Mouse (Mus musculus): Measurements from ENCODE around the gene Uxt. TPM values are rescaled to one million over a fixed set of nuclear protein-coding genes. Genes with fewer than 3 reads are reported as not detected.
A peak's percentile ranks its signal among the peaks of the same experiment; 100 is the strongest.

The Uxt gene
- polyA plus RNA-seq (2015; fragmentation: Nextera tagmentation; extraction: Ambion mirVana) = 36.4 and 39.8 TPM in 2 replicates

DNA sequence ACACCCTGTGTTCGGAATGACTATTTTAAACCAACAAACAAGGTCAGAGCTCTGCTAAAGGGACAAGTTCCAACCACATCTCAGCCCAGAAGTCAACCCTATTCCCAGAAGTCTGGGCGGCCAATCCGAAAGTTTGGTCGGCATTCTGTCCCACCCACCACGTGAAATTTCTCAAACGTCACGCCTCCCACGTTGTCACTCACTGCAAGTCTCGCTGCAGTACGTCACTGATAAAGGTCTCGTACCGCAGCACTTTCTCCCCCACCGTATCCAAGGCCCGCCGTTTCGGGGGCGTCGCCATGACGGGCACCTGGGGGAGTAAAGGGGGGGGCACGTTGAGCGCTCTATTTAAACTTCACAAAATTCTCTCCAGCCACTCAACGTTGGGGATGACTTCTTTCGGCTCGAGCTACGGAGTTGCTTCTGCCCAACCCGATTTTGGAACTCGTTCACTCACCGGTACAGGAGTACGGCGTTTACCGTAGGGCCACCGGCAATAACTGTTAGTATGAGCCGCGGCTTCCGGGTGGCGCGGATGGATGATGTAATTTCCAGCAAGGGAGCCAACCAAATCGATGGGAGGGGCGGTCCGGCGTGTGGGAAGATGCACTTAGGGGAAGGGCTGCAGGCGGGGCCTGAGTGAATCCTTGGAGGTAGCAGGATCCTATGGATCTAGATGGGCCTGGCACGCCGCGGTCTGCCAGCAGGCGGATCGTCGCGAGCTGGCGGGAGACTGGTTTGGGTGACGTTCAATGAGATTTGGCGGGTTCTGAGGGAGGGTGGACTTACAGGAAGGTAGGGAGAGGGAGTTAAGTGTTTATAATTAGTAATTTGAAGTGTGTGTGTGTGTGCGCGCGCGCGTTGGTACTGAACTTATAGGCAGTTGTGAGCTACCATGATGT is at the start of gene Uxt:
Gene Uxt, minus strand, starts transcription at position 541 of the 902 bp plus-strand sequence.
- Histone ChIP-seq H3K9me3 (ENCODE audit: control insufficient read depth, low read length) (no peaks in the 10 kb centered on the region), H3K9ac (replicated peaks; ENCODE audit: low read depth, low read length) (peak within 1 kb of the TSS; percentile 55), H3K4me2 (ENCODE audit: low read length) (peak within 1 kb of the TSS; percentile 47), H3K27me3 (replicated peaks; ENCODE audit: control insufficient read depth, insufficient read depth, low read length) (no peaks in the 10 kb centered on the region), H3K27ac (ENCODE audit: low read length) (peak within 1 kb of the TSS; percentile 69), H3K4me3 (replicated peaks; ENCODE audit: low read length) (peak within 1 kb of the TSS; percentile 56), H3K36me3 (ENCODE audit: control insufficient read depth, insufficient read depth) (no peaks in the 10 kb centered on the region), H3K4me1 (replicated peaks; ENCODE audit: control insufficient read depth, insufficient read depth, low read length) (0 out of 2 replicates have a peak, but pooled peaks cover 3% of the 10 kb centered on the region)
- peak; percentile 98 for ATAC-seq
- 25% methylated on average over 57 of the region's 57 CpGs for WGBS

DNA sequence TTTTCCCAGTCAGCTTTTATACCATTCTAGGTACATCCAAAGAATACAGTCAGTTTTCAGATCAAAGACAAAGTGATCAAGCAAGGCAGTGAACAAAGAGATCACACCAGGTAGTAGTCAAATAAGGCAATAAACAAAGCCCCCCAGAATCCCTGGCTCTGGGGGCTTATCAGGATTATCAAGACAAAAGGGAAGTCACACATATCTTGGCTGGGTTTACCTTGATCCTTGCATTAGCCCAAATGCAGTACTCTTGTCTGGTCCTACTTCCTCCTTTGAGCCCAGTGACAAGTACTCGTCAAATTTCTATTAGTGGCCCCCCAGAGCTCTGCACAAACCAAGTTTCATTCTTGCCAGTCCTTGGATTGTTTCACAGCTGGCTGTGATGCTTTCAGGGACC is 19.1 kb upstream of the Uxt start:
- Histone ChIP-seq H3K36me3 (ENCODE audit: control insufficient read depth, insufficient read depth) (no peaks in the 10 kb centered on the region), H3K4me1 (replicated peaks; ENCODE audit: control insufficient read depth, insufficient read depth, low read length) (no peaks in the 10 kb centered on the region), H3K27me3 (replicated peaks; ENCODE audit: control insufficient read depth, insufficient read depth, low read length) (no peaks in the 10 kb centered on the region), H3K27ac (ENCODE audit: low read length) (no peak overlapping the region), H3K9ac (replicated peaks; ENCODE audit: low read depth, low read length) (no peak overlapping the region), H3K4me3 (replicated peaks; ENCODE audit: low read length) (no peak overlapping the region), H3K4me2 (ENCODE audit: low read length) (no peak overlapping the region), H3K9me3 (ENCODE audit: control insufficient read depth, low read length) (no peaks in the 10 kb centered on the region)
- no peak for ATAC-seq
- 57% methylated on average over 1 of the region's 1 CpGs for WGBS

- Histone ChIP-seq H3K27ac (ENCODE audit: low read length) (peak within 1 kb of the TSS; percentile 65), H3K9me3 (ENCODE audit: control insufficient read depth, low read length) (no peaks in the 10 kb centered on the region), H3K4me1 (replicated peaks; ENCODE audit: control insufficient read depth, insufficient read depth, low read length) (peaks cover 5% of the 10 kb centered on the region), H3K27me3 (replicated peaks; ENCODE audit: control insufficient read depth, insufficient read depth, low read length) (no peaks in the 10 kb centered on the region), H3K4me2 (ENCODE audit: low read length) (peak within 1 kb of the TSS; percentile 58), H3K36me3 (ENCODE audit: control insufficient read depth, insufficient read depth) (no peaks in the 10 kb centered on the region), H3K9ac (replicated peaks; ENCODE audit: low read depth, low read length) (peak within 1 kb of the TSS; percentile 74), H3K4me3 (replicated peaks; ENCODE audit: low read length) (peak within 1 kb of the TSS; percentile 61)
- 13% methylated on average over 12 of the region's 30 CpGs for WGBS
- peak; percentile 97 for ATAC-seq
These were observed 11.5 kb downstream of the Uxt start, which contains the start of gene Elk1 for GRCm38 (mm10) chrX:20950191-20950880. Gene Elk1 (minus strand): TSS chrX:20950608.

- no peak overlapping the region for H3K27ac ChIP-seq (ENCODE audit: low read length)
- 14% methylated on average over 4 of the region's 4 CpGs for WGBS
- no peak overlapping the region for H3K9ac ChIP-seq (replicated peaks; ENCODE audit: low read depth, low read length)
- ATAC-seq = no peak
- H3K4me3 ChIP-seq (replicated peaks; ENCODE audit: low read length) = no peak overlapping the region
- no peaks in the 10 kb centered on the region for H3K36me3 ChIP-seq (ENCODE audit: control insufficient read depth, insufficient read depth)
- H3K4me2 ChIP-seq (ENCODE audit: low read length) = no peak overlapping the region
- peaks cover 5% of the 10 kb centered on the region for H3K4me1 ChIP-seq (replicated peaks; ENCODE audit: control insufficient read depth, insufficient read depth, low read length)
- no peaks in the 10 kb centered on the region for H3K9me3 ChIP-seq (ENCODE audit: control insufficient read depth, low read length)
- no peaks in the 10 kb centered on the region for H3K27me3 ChIP-seq (replicated peaks; ENCODE audit: control insufficient read depth, insufficient read depth, low read length)
These were observed 15.8 kb downstream of the Uxt start for GRCm38 (mm10) chrX:20946055-20946454.

DNA sequence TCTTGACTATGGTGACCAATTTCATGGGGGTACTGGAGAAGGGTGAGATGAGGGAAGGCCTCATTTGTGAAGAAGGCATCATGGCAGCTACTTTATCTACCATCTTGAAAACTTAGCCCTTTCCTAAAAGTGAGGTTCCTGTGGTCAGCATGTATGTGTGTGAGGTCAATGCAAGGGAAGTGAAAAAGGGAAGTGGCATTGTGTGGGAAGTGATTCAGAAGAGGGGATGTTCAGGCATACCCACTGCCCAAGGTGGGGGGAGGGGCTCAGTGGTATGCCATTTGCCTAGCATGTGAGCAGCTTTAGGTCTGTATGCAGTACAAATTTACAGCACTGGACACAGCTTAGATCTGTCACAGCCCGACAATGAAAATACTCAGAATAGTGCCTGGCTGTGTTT is 29.9 kb downstream of the Uxt start:
- 0 out of 2 replicates have a peak, but pooled peaks cover 9% of the 10 kb centered on the region for H3K36me3 ChIP-seq (ENCODE audit: control insufficient read depth, insufficient read depth)
- H3K27me3 ChIP-seq (replicated peaks; ENCODE audit: control insufficient read depth, insufficient read depth, low read length) = no peaks in the 10 kb centered on the region
- no peak overlapping the region for H3K9ac ChIP-seq (replicated peaks; ENCODE audit: low read depth, low read length)
- no peak overlapping the region for H3K4me3 ChIP-seq (replicated peaks; ENCODE audit: low read length)
- no peak for ATAC-seq
- H3K9me3 ChIP-seq (ENCODE audit: control insufficient read depth, low read length) = no peaks in the 10 kb centered on the region
- WGBS = 83% methylated on average over 1 of the region's 1 CpGs
- no peak overlapping the region for H3K4me2 ChIP-seq (ENCODE audit: low read length)
- H3K4me1 ChIP-seq (replicated peaks; ENCODE audit: control insufficient read depth, insufficient read depth, low read length) = no peaks in the 10 kb centered on the region
- no peak overlapping the region for H3K27ac ChIP-seq (ENCODE audit: low read length)

- 0 out of 2 replicates have a peak, but pooled peaks cover 9% of the 10 kb centered on the region for H3K36me3 ChIP-seq (ENCODE audit: control insufficient read depth, insufficient read depth)
- 91% methylated on average over 1 of the region's 1 CpGs for WGBS
- H3K4me3 ChIP-seq (replicated peaks; ENCODE audit: low read length) = no peak within 1 kb of the TSS
- ATAC-seq = no peak
- H3K27me3 ChIP-seq (replicated peaks; ENCODE audit: control insufficient read depth, insufficient read depth, low read length) = no peaks in the 10 kb centered on the region
- H3K4me2 ChIP-seq (ENCODE audit: low read length) = no peak within 1 kb of the TSS
- H3K9ac ChIP-seq (replicated peaks; ENCODE audit: low read depth, low read length) = no peak within 1 kb of the TSS
- H3K4me1 ChIP-seq (replicated peaks; ENCODE audit: control insufficient read depth, insufficient read depth, low read length) = no peaks in the 10 kb centered on the region
- no peaks in the 10 kb centered on the region for H3K9me3 ChIP-seq (ENCODE audit: control insufficient read depth, low read length)
- H3K27ac ChIP-seq (ENCODE audit: low read length) = no peak within 1 kb of the TSS
These were observed 30.5 kb downstream of the Uxt start, which contains the start of gene Cfp for GRCm38 (mm10) chrX:20931364-20931763. Gene Cfp (minus strand): TSS chrX:20931555.

DNA sequence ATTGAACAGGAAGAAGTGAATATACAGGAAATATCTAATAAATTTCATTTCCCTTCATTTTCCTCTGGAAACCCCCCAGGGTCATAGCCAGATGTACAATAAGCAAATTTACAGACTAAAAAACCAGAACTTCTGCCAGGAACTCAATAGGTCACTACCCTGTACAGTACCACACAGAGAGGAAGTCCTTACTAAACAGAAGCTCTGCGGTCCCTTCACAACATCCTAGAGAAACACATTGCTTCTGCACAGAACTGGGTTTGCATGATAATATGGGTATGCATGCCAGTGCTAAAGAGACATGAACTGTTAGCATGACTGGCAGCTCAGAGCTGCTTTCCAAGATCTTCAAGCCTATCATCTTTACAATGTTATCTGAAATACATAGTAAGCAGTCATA is 32.0 kb downstream of the Uxt start:
- H3K27ac ChIP-seq (ENCODE audit: low read length) = no peak overlapping the region
- H3K9me3 ChIP-seq (ENCODE audit: control insufficient read depth, low read length) = no peaks in the 10 kb centered on the region
- no peaks in the 10 kb centered on the region for H3K27me3 ChIP-seq (replicated peaks; ENCODE audit: control insufficient read depth, insufficient read depth, low read length)
- H3K4me2 ChIP-seq (ENCODE audit: low read length) = no peak overlapping the region
- WGBS = 79% methylated on average over 1 of the region's 1 CpGs
- H3K9ac ChIP-seq (replicated peaks; ENCODE audit: low read depth, low read length) = no peak overlapping the region
- H3K4me3 ChIP-seq (replicated peaks; ENCODE audit: low read length) = no peak overlapping the region
- no peaks in the 10 kb centered on the region for H3K4me1 ChIP-seq (replicated peaks; ENCODE audit: control insufficient read depth, insufficient read depth, low read length)
- 0 out of 2 replicates have a peak, but pooled peaks cover 4% of the 10 kb centered on the region for H3K36me3 ChIP-seq (ENCODE audit: control insufficient read depth, insufficient read depth)
- no peak for ATAC-seq

DNA sequence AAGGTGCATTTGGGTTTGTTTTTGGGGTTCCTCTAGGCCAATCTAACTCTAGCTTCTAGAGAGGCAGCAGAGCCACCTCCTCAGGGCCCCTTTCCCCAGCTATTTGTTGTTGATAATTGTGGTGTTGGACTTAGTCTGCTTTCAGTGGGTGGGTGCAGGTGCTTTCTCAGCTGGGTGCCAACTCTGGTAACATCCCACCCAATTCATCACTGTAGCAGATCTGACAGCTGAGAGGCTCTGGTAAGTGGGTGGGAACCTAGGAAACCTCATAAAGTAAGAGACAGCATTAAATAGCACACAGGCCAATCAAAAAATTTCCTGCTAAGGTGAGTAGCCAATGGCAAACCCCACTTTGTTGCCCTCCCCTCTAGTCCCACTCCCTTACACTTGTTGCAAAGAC is 36.8 kb downstream of the Uxt start:
- H3K4me1 ChIP-seq (replicated peaks; ENCODE audit: control insufficient read depth, insufficient read depth, low read length) = no peaks in the 10 kb centered on the region
- no peak overlapping the region for H3K9ac ChIP-seq (replicated peaks; ENCODE audit: low read depth, low read length)
- H3K36me3 ChIP-seq (ENCODE audit: control insufficient read depth, insufficient read depth) = 0 out of 2 replicates have a peak, but pooled peaks cover 4% of the 10 kb centered on the region
- ATAC-seq = no peak
- H3K27ac ChIP-seq (ENCODE audit: low read length) = no peak overlapping the region
- no peaks in the 10 kb centered on the region for H3K27me3 ChIP-seq (replicated peaks; ENCODE audit: control insufficient read depth, insufficient read depth, low read length)
- H3K4me3 ChIP-seq (replicated peaks; ENCODE audit: low read length) = no peak overlapping the region
- no peak overlapping the region for H3K4me2 ChIP-seq (ENCODE audit: low read length)
- H3K9me3 ChIP-seq (ENCODE audit: control insufficient read depth, low read length) = no peaks in the 10 kb centered on the region

GRCm38 (mm10) chrX:20923506-20923905 is 38.3 kb downstream of the Uxt start:
- ATAC-seq = no peak
- H3K4me1 ChIP-seq (replicated peaks; ENCODE audit: control insufficient read depth, insufficient read depth, low read length) = peaks cover 9% of the 10 kb centered on the region; the same call in 1 of the 2 replicates
- no peaks in the 10 kb centered on the region for H3K36me3 ChIP-seq (ENCODE audit: control insufficient read depth, insufficient read depth)
- H3K27ac ChIP-seq (ENCODE audit: low read length) = no peak overlapping the region
- H3K9me3 ChIP-seq (ENCODE audit: control insufficient read depth, low read length) = no peaks in the 10 kb centered on the region
- H3K4me3 ChIP-seq (replicated peaks; ENCODE audit: low read length) = no peak overlapping the region
- WGBS = 79% methylated on average over 1 of the region's 1 CpGs
- H3K4me2 ChIP-seq (ENCODE audit: low read length) = no peak overlapping the region
- no peaks in the 10 kb centered on the region for H3K27me3 ChIP-seq (replicated peaks; ENCODE audit: control insufficient read depth, insufficient read depth, low read length)
- no peak overlapping the region for H3K9ac ChIP-seq (replicated peaks; ENCODE audit: low read depth, low read length)
